Mouse (Mus musculus): Measurements from ENCODE around the gene Hspbp1.

- peak; percentile 70 for TF ChIP-seq CTCF (IDR thresholded peaks at IDR 0.05)
- TF ChIP-seq EP300 (IDR thresholded peaks at IDR 0.05), result no peak
Observed at GRCm38 (mm10) chr7:4658912-4659551, 25.8 kb downstream of the Hspbp1 start, which contains the start of gene Ppp6r1.
